Mouse (Mus musculus) myocyte (in vitro differentiated cells): ENCODE results near the gene Aars2. TPM values are rescaled to one million over a fixed set of nuclear protein-coding genes. Genes with fewer than 3 reads are reported as not detected.

ENCODE experiments used
- H3K27me3 ChIP-seq: one replicate; pipeline ENCODE4 v1.6.1; 2011; ENCODE audit not compliant: control insufficient read depth, insufficient read depth, insufficient read length
- H3K36me3 ChIP-seq: one replicate; pipeline ENCODE4 v1.6.1; 2011; ENCODE audit not compliant: control insufficient read depth, insufficient read depth
- H3K4me2 ChIP-seq: one replicate; pipeline ENCODE4 v1.6.1; 2011; ENCODE audit warnings: low read depth, control low read depth
- H3K4me3 ChIP-seq: one replicate; pipeline ENCODE4 v1.5.1; 2011; ENCODE audit warnings: mild to moderate bottlenecking, control low read depth, moderate library complexity
- H3K79me2 ChIP-seq: one replicate; pipeline ENCODE4 v1.6.1; 2011; ENCODE audit not compliant: control insufficient read depth, insufficient read depth
- H3ac ChIP-seq: one replicate; pipeline ENCODE4 v1.6.1; 2011; ENCODE audit not compliant: control insufficient read depth, insufficient read length
- CEBPB ChIP-seq: IDR thresholded peaks from 2 replicates; pipeline ENCODE4 v1.6.1; 2011; ENCODE audit warnings: mild to moderate bottlenecking, moderate library complexity; ENCODE audit not compliant: poor library complexity, insufficient read depth, severe bottlenecking
- E2F4 ChIP-seq: IDR thresholded peaks from one replicate; pipeline ENCODE4 v1.6.1; 2011; ENCODE audit warnings: mild to moderate bottlenecking, control low read depth, moderate library complexity; ENCODE audit not compliant: insufficient read depth
- MAX ChIP-seq: IDR thresholded peaks from one replicate; pipeline ENCODE4 v1.6.1; 2011; ENCODE audit warnings: low read depth, mild to moderate bottlenecking, control low read depth
- MYOD1 ChIP-seq, 3 experiments: IDR thresholded peaks; one replicate each; pipeline ENCODE4 v1.6.1; 2011; ENCODE audit warnings: control low read depth in 2 of 3, low read depth in 2 of 3, mild to moderate bottlenecking in 2 of 3, moderate library complexity in 1 of 3; ENCODE audit not compliant: insufficient read length in 2 of 3, control insufficient read depth in 1 of 3
- MYOG ChIP-seq, 3 experiments: IDR thresholded peaks; one replicate each; pipeline ENCODE4 v1.6.1; 2011; ENCODE audit warnings: control low read depth in 2 of 3, low read depth in 2 of 3, mild to moderate bottlenecking in 2 of 3; ENCODE audit not compliant: insufficient read length in 2 of 3, control insufficient read depth in 1 of 3, insufficient read depth in 1 of 3
- POLR2A ChIP-seq: IDR thresholded peaks from one replicate; pipeline ENCODE4 v1.6.1; 2011; ENCODE audit warnings: low read depth, mild to moderate bottlenecking, control low read depth, moderate library complexity; ENCODE audit not compliant: insufficient read length
- POLR2AphosphoS2 ChIP-seq: IDR thresholded peaks from one replicate; pipeline ENCODE4 v1.6.1; 2011; ENCODE audit warnings: low read depth, control low read depth; ENCODE audit not compliant: insufficient read length
- REST ChIP-seq: IDR thresholded peaks from one replicate; pipeline ENCODE4 v1.6.1; 2011; ENCODE audit warnings: mild to moderate bottlenecking, control low read depth, moderate library complexity; ENCODE audit not compliant: insufficient read depth, insufficient read length
- SRF ChIP-seq: IDR thresholded peaks from one replicate; pipeline ENCODE4 v1.6.1; 2011; ENCODE audit warnings: low read depth; ENCODE audit not compliant: control insufficient read depth, insufficient read length
- TCF12 ChIP-seq: IDR thresholded peaks from one replicate; pipeline ENCODE4 v1.6.1; 2011; ENCODE audit warnings: mild to moderate bottlenecking, control low read depth; ENCODE audit not compliant: poor library complexity, insufficient read depth, severe bottlenecking
- TCF3 ChIP-seq: IDR thresholded peaks from one replicate; pipeline ENCODE4 v1.6.1; 2011; ENCODE audit warnings: low read depth, control low read depth; ENCODE audit not compliant: insufficient read length
- USF1 ChIP-seq: IDR thresholded peaks from one replicate; pipeline ENCODE4 v1.6.1; 2011; ENCODE audit warnings: low read depth, mild to moderate bottlenecking, control low read depth, moderate library complexity
- polyA plus RNA-seq: library from polyadenylated mRNA; unstranded; fragments of >200 nt; fragmentation: generic; extraction: Trizol; gene quantifications from one replicate; pipeline ENCODE4 v1.2.1, GENCODE M21; 2012; ENCODE audit warnings: missing spikeins

Aars2 gene
- polyA plus RNA-seq, 1 experiment = 15.5 TPM

DNA sequence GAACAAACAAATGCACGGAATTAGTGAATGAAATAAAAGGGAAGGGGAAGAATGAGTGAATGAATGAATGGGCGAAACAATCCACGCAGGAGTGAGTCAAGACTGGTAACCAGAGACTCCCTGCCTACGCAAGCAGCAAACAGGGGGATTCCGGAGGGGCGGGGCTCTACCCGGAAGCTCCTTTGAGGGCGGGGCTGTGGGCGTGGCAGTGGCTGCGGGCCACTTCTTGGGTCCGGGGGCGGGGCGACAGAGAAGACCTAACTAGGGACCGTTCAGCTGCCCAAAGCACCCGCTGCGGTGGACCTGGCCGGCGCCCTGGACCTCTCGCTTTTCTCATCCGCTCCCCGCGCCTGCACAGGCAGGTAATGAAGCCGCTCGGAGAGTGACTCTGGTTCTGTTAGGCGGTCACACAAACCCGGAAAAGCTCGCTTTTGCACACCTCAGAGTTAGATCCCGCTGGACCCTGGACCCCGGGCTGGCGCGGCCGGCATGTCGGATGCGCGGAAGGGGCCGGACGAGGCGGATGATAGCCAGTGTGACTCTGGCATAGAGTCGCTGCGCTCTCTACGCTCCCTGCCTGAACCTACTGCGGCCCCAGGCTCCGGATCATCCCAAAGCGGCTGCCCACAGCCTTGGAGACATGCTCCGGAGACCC is 48.9 kb downstream of the Aars2 start, which contains the start of gene Nfkbie:
TSS of gene Nfkbie (plus strand) at position 252 of the 655 bp plus-strand sequence.
- H3K4me3 ChIP-seq = peak within 1 kb of the TSS; percentile 48
- H3ac ChIP-seq = peak within 1 kb of the TSS; percentile 6
- H3K36me3 ChIP-seq = no peaks in the 10 kb centered on the region
- H3K4me2 ChIP-seq = peak within 1 kb of the TSS; percentile 87
- H3K27me3 ChIP-seq = peaks cover 1% of the 10 kb centered on the region
- TF ChIP-seq MYOG (IDR thresholded peaks at IDR 0.05; ENCODE audit: control insufficient read depth in 1 of 3, insufficient read depth in 1 of 3, insufficient read length in 2 of 3, low read depth in 2 of 3) (no peak), REST (no peak), MAX (no peak), TCF3 (no peak), POLR2A (peak; percentile 64), SRF (no peak), E2F4 (no peak), MYOD1 (IDR thresholded peaks at IDR 0.05; ENCODE audit: control insufficient read depth in 1 of 3, insufficient read length in 2 of 3, low read depth in 2 of 3) (no peak), TCF12 (no peak), POLR2AphosphoS2 (peak; percentile 70)
- H3K79me2 ChIP-seq = no peaks in the 10 kb centered on the region

DNA sequence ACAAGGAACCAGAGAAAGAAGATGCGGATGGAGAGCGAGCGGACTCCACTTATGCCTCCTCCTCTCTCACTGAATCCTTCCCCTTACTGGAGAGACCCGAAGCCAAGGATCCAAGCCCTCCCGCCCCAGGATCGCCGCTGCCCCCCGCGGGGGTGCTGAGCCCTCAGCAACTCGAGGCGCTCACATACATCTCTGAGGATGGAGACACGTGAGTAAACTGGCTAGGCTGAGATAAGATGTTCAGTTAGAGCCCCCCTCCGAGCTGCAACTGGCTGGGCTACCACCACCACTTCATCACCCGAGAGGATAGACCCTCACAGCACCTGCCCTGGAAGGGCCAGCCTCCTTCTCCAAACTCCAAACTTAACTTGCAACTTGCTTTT is 49.5 kb downstream of the Aars2 start:
- Histone ChIP-seq H3K27me3 (no peaks in the 10 kb centered on the region), H3K4me2 (peak overlapping the region; percentile 87)

DNA sequence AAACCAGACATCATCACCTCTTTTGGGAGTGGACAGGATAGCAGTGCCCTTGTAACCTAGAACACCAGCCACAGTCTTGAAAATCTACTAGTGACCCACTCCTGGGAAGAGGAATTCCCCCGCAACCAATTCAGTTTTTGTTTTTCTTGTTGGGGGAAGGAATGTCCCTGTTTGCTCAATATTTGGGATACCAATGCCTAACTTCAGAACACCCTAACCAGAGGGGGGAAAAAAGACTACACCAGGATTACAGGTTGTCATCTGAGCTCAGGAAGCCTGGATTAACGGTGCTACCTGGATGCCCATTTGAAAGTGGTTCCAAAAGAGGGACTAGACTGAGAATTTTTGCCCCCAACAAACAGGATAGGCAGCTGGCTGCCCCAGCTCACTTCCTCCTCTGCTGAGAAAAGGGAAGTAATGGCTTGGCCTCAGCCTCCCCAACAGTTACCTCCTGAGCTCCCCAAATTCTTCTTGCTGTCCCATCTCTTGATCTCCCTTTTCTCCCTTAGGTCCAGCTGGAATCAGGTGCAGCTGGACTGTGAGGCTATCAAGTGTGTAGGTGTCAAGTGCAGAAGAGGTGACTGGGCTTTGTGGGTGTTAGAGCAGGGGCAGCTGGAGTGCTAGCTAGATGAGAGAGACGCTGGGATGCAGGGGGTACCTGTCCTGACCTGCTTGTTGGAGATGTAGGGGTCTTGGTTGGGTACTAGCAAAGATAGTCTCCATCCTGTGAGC is 50.0 kb downstream of the Aars2 start:
- Histone ChIP-seq H3K27me3 (no peaks in the 10 kb centered on the region), H3K4me3 (peak overlapping the region; percentile 48), H3K79me2 (no peaks in the 10 kb centered on the region), H3ac (peak overlapping the region; percentile 6), H3K4me2 (peak overlapping the region; percentile 87), H3K36me3 (no peaks in the 10 kb centered on the region)
- no peak for TF ChIP-seq TCF12
- TF ChIP-seq POLR2A = no peak
- no peak for TF ChIP-seq MYOG (IDR thresholded peaks at IDR 0.05; ENCODE audit: control insufficient read depth in 1 of 3, insufficient read depth in 1 of 3, insufficient read length in 2 of 3, low read depth in 2 of 3)
- no peak for TF ChIP-seq TCF3
- no peak for TF ChIP-seq E2F4
- no peak for TF ChIP-seq POLR2AphosphoS2
- no peak for TF ChIP-seq REST
- no peak for TF ChIP-seq USF1
- TF ChIP-seq MAX = no peak
- no peak for TF ChIP-seq MYOD1 (IDR thresholded peaks at IDR 0.05; ENCODE audit: control insufficient read depth in 1 of 3, insufficient read length in 2 of 3, low read depth in 2 of 3)
- TF ChIP-seq CEBPB = no peak
- no peak for TF ChIP-seq SRF

More for the DNA sequence above, 49.5 kb downstream of the Aars2 start:
- TF ChIP-seq TCF12 (no peak), MYOG (IDR thresholded peaks at IDR 0.05; ENCODE audit: control insufficient read depth in 1 of 3, insufficient read depth in 1 of 3, insufficient read length in 2 of 3, low read depth in 2 of 3) (no peak), POLR2A (no peak), SRF (no peak), MYOD1 (IDR thresholded peaks at IDR 0.05; ENCODE audit: control insufficient read depth in 1 of 3, insufficient read length in 2 of 3, low read depth in 2 of 3) (no peak), CEBPB (no peak), USF1 (no peak), REST (no peak)
- peak overlapping the region; percentile 6 for H3ac ChIP-seq
- no peaks in the 10 kb centered on the region for H3K79me2 ChIP-seq
- H3K36me3 ChIP-seq = no peaks in the 10 kb centered on the region
- peak overlapping the region; percentile 48 for H3K4me3 ChIP-seq

DNA sequence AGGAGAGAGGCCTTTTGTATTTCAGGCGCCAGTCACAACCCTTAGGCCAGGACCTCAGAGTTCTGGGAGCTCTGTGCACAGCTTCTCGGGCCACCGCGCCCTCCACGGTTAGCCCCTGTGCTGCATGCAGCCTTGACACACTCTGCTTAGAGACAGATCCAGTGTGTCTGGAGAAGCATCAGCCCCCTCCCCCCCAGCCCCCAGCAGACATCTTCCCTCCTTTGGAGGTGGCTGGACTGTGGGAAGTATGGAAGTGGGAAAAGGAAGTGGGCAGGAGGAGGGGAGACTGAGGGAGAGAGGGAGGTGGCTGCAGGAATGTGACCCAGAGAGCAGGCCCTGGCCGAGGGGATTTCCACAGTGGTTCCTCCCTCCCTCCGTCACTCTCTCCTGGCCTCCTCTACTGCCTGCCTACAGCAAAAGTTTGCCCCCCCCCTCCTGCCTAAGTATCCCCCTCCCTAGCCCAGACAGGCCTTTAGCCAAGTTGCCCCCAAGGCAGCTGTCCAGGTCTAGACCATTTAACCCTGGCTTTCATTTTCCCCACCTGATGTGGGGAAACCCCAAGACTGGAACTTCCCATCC is 50.7 kb downstream of the Aars2 start:
- no peaks in the 10 kb centered on the region for H3K27me3 ChIP-seq
- H3K4me3 ChIP-seq = peak overlapping the region; percentile 48
- H3K79me2 ChIP-seq = no peaks in the 10 kb centered on the region
- H3K4me2 ChIP-seq = peak overlapping the region; percentile 87
- TF ChIP-seq E2F4 (no peak), MYOG (IDR thresholded peaks at IDR 0.05; ENCODE audit: control insufficient read depth in 1 of 3, insufficient read depth in 1 of 3, insufficient read length in 2 of 3, low read depth in 2 of 3) (no peak), SRF (no peak), REST (no peak), MYOD1 (IDR thresholded peaks at IDR 0.05; ENCODE audit: control insufficient read depth in 1 of 3, insufficient read length in 2 of 3, low read depth in 2 of 3) (no peak), TCF3 (no peak)
- H3K36me3 ChIP-seq = no peaks in the 10 kb centered on the region
- H3ac ChIP-seq = no peak overlapping the region
